Mouse (Mus musculus): ENCODE measurements at regions not wholly inside any gene's neighbourhood (a gene's known extent, or its start where the extent isn't known, plus 50 kb on each side); places are given as distances from the start of the nearest gene placed in this dataset.

DNA sequence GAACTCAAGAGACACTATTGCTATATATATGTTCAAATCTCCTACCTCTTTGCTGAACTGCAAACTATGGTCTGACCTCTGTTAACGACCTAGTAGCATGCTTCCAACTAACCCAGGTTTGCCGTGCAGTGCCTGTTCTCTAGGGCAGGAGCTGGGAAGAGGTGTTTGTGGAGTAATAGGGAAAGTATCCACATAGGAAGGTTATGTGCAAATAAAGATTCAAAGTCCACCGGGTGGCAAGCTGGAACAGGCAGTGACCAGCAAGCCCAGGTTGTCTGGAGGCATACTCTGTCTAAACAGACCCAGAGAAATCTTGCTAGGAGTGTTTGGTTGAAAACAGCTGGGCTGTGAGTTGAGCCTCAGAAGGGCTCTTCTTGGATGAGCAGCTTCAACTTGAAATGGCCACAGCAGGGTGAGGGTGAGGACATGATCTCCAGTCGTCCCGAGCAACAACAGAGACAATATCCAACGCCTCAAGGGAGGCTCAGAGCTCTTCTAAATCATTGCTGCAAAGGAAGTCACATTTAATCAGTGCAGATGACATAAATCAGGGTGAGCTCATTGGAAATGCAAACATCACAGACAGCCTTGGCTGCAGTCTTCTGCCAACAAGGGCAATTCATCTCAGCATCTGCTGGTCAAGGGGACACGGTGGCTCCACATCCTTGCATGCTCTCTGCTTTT lies 846.7 kb downstream of the Synb start:
- WGBS: 21% methylated on average over 7 of the region's 7 CpGs
- peak; percentile 56 for DNase-seq (ENCODE audit: low read depth, low spot score)

DNA sequence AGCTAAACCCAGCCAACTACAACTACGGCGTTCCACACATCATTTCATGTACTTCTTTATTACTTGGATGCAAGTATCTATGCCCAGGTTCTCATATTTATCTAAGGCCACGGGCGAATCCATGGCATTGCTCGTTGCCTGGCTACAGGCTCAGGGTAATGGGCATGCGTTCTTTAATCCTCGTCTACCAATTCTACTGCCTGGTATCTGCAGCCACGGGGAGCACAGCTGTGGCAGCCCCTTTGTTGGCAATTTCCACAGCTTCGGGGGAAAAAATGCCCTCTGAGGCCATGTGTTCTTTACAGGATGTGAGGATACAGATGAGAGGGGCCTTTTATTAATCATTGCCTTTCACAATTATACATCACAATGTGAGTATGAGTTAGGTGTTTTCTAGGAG lies 860.8 kb downstream of the Synb start:
- DNase-seq (ENCODE audit: low read depth, low spot score): no peak
- WGBS: 93% methylated on average over 9 of the region's 9 CpGs

DNA sequence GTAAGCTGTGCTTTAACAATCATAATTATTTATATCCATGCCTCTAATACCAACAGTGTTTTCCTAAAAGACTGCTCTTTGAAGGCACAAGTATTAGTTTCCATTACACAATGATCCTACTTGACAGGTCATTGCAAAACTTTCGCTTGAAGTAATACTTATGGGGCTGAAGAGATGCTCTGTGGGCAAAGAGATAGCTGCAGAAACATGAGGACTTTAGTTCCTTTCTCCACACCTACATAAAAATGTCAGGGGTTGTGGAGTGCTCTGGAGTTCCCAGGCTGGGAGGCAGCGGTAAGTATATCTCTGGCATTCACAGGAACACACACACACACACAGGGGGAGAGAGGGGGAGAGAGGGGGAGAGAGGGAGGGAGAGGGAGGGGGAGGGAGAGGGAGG lies 862.0 kb downstream of the Synb start:
- WGBS: 59% methylated on average over 2 of the region's 2 CpGs
- no peak for DNase-seq (ENCODE audit: low read depth, low spot score)

DNA sequence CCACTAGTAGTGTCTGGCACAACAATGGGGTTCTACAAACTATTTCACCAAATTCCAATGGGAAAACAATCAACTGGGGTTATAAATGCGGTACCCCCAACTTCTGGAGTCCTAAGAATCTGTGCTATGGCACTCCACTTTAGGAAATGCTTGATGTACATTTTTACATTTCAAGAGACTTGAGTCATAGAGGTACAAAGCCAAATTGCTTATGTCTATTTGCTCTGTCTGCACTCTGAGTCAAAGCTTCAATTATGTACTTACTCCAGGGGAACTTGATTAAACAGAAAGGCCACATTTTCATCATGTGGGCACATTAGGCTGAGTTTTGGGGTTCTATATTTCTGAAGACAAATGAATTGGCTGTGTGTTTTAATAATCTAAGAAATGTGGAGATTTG lies 866.9 kb downstream of the Synb start:
- DNase-seq (ENCODE audit: low read depth, low spot score): no peak
- 93% methylated on average over 1 of the region's 1 CpGs for WGBS

DNA sequence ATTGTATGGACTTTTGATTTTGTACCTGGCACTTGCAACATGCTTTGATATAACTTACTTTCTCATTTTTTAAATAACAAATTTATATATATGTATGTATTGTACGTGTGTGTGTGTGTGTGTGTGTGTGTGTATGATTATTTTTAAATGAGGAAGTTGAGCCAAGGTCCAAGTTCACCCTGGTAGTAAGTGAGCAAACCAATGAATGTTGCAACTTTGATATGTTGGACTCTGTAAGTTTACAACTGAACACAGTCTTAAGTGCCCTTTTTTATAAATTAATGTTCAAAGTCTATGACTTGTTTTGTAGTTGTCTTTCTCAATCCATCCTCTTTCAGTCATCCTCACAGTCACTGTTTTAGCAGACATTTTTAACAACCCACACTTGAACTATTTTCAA lies 901.7 kb downstream of the Synb start:
- DNase-seq (ENCODE audit: low read depth, low spot score): no peak
- WGBS: 35% methylated on average over 1 of the region's 1 CpGs

DNA sequence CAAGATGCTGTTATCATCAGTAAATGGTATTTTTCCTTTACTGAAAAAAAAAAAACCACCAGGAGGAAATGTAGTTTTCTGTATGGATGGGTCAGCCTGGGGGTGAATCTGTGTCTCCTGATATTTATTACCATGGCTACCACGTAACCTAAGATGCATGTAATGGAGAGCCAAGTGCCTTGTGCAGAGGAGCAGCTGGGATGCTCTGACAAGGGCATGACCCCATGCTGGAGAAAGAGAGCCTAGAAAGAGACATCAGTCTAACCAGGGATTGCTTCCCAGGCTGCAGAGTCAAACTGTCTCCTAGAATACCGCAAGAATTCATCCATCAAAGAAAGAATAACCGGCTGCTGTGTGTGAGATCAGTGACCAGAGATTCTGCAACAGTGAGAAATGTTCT lies 902.2 kb downstream of the Synb start:
- 66% methylated on average over 3 of the region's 3 CpGs for WGBS

DNA sequence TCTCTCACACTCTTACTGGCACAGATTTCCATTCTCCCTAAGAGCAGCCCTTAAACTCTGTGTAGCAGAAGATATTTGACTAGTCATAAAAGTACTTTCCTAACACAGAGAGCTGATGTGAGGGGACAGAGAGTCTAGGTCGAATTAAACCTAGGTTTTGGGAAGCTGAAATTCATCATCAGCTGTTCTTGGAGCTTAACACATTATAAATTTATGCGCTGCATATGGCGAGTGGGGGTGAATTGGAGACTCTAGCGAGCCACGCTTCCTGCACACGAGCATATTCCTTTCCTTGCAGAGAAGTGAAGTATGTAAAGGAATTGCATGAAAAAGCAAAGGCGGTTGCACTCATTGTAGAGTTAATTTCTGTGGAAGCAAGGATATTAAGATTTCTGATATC lies 912.4 kb downstream of the Synb start:
- no peak for DNase-seq (ENCODE audit: low read depth, low spot score)
- WGBS: 87% methylated on average over 7 of the region's 7 CpGs

More for the DNA sequence above, 902.2 kb downstream of the Synb start:
- no peak for DNase-seq (ENCODE audit: low read depth, low spot score)

DNA sequence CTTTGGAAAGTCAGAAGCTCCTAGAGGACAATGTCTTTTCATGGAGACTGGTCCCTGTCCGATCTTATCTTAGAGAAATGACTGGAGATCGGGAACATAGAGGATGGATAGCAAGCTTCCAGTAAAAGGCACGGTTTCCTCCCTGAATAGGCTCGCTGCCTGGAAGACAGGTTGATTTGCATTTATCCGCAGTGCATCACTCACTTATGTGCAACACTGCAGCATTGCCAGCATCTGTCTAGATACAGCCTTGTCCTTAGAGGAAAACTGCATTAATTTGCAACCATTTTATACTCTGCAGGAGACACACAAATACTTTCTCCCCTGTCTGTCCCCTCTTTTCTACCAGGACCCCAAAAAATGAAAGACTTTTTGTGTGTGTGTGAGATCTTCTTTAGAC lies 926.4 kb downstream of the Synb start:
- WGBS: 89% methylated on average over 5 of the region's 5 CpGs

DNA sequence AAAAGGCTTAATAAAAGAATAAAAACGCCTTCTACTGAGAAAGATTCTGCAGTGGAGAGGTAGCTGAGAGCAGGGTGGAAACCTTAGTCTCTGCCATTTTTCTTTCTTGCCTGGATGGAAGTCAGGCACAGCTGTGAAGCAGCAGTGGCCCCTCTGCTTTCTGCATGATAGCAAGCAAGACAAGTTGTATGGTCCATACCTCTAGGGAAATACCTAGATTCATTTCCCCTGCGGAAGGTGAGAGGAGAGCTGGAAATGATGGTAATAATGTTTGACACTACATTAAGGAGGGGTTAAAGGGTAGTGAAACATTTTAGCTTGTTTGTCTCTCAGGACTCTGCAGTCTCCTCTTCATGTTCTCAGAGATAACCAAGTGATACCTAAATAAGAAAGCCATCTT lies 930.2 kb downstream of the Synb start:
- DNase-seq (ENCODE audit: low read depth, low spot score): no peak

More for the DNA sequence above, 926.4 kb downstream of the Synb start:
- DNase-seq (ENCODE audit: low read depth, low spot score): no peak

DNA sequence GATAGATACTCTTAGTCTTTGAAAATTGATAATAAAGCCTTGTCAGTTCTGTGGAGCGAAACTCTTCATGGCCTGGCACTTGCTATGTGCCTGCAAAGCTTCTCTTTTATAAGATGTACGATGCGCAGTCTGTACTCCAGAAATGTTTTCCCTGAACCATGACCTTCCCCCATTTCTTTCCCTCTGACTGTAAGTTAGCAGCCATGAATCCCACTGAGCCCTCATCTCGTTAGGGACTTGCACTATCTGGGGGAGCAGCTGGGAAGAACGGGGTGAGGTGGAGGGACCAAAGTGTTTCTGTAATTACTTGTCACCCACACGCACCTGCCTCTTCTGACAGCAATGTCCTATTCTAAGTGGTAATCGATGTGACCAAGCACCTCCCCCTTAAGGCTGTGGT lies 932.1 kb downstream of the Synb start:
- 67% methylated on average over 7 of the region's 7 CpGs for WGBS

More for the DNA sequence above, 930.2 kb downstream of the Synb start:
- WGBS: 71% methylated on average over 2 of the region's 2 CpGs

DNA sequence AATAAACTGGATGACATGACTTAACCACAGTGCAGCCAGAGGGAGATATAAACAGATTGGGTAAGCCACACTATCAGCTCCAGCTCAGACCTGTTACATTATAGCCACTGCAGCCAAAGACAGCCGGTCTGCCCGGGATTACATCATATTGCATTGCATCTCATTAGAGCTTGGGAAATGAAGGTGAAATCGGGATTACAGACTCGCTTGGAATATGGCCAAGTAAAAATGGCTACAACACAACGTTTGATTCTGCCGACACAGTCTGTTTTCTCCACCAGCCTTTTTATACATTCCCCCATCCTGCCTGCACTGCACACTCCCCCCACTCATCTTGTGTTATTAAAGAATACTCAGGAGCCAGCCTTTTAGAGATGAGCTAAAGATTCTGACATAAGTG lies 932.6 kb downstream of the Synb start:
- no peak for DNase-seq (ENCODE audit: low read depth, low spot score)
- 64% methylated on average over 6 of the region's 6 CpGs for WGBS

More for the DNA sequence above, 932.1 kb downstream of the Synb start:
- DNase-seq (ENCODE audit: low read depth, low spot score): no peak

DNA sequence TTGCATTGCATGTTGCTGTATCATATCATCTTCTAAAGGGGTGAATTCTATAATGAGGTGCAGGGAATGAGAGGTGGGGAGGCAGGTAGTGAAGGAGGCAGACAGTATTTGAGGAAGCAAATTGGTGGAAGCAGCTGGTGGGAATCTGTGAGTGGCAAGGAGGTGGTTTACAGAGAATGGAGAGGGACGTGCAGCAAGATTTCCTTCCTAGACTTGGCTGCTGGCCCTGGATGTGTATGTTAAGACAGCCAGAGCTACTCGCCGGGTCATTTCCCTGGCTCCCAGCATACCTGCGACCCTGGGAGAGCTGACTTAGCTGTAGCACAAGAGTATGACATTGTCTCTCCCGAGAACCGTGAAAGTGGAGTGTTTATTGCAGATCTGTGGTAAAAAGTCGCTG lies 937.7 kb downstream of the Synb start:
- WGBS: 45% methylated on average over 7 of the region's 7 CpGs

DNA sequence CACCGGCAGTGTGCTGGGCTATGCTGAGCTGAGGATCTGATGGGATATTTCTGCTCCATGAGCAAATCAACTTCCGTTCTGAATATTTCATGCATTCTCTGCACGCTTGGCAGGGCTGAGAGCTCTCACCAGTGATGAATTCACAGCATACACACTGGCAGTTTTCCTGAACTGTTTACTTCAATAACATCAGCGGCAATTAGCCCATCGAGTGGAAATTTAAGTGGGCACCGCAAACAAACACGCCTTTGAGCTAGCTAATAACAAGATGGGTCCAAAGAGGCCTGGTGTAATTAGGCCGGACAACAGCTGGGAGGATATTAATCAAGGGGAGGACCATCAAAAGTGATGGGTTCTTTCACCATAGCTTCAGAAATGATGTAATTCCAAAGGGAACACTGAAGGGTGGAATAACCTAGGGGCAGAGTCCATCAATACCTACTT lies 938.6 kb downstream of the Synb start:
- no peak for DNase-seq (ENCODE audit: low read depth, low spot score)
- 79% methylated on average over 8 of the region's 8 CpGs for WGBS

More for the DNA sequence above, 937.7 kb downstream of the Synb start:
- DNase-seq (ENCODE audit: low read depth, low spot score): no peak

DNA sequence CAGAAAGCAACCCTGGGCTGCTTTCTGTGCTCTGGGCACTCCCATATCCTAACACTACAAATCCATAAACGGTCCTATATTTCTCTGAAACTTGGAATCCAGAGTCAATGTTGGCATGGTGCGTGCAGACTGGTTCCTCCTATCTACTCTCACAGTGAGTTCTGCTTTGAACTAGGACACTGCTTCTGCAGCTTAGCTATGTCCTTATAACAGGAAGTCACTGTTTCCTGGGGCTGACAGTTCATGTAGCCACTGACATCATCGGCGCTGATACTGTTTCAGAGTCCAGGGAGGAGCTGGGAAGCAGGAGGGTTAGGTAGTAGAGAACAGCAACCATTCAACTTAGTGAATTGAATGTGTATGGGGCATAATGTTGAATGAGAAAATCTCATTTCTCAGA lies 948.6 kb downstream of the Synb start:
- DNase-seq (ENCODE audit: low read depth, low spot score): no peak
- 55% methylated on average over 4 of the region's 4 CpGs for WGBS

DNA sequence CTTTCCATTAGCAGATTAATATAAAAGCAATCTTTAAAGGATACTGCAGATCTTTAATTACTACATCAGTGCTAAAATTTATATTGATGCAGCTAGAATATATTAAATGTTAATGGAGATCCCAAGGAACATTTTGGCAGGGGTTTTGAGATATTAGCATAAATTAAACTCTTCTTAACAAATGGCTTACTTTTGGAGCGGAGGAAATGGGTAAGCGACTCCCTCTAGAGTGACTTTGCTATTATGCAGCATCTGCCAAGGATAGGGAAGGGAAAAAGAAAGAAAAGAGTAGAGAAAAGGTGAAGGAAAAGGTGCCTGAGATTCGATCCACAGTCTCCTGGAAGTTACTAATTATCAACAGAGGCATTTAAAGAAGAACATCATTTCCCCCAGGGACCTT lies 949.4 kb downstream of the Synb start:
- WGBS: 73% methylated on average over 3 of the region's 3 CpGs
- no peak for DNase-seq (ENCODE audit: low read depth, low spot score)

DNA sequence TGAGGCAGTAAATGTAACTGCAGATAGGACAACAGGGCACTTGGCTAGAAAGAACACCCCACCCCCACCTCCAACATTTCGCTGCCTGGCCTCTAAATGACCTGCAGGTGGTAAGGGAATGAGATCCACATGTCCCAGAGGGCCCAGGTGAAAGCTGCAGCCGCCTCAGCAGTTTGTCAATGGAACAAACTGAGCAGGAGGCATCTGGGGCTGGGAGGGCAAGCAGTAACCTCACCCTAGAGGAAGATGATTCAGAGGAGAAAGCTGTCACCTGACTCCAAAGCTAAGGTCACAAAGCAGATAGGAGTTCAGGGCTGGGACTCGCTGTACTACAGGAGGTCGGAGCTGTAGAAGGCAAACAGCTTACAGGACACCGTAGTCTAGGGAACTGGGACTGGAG lies 955.7 kb downstream of the Synb start:
- DNase-seq (ENCODE audit: low read depth, low spot score): no peak
- WGBS: 28% methylated on average over 5 of the region's 5 CpGs

DNA sequence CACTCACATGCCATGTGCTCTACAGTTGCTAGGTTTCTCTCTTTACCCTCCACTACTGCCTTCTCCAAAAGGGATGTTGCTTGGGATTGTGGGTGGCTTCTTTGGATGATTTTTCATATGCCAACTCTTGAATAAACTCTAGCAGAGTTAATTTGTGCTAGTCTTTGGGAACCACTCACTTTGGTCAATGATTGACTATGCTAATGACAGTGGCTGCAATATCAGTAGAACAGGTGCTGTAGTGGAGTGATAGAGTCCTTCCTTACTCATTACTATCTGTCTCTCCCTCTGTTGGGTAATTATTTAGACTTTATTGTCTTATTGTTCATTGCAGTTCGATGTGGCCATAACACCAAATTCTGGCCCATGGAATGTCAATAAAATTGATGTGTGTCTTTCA lies 969.0 kb downstream of the Synb start:
- no peak for DNase-seq (ENCODE audit: low read depth, low spot score)
- WGBS: 33% methylated on average over 1 of the region's 1 CpGs

DNA sequence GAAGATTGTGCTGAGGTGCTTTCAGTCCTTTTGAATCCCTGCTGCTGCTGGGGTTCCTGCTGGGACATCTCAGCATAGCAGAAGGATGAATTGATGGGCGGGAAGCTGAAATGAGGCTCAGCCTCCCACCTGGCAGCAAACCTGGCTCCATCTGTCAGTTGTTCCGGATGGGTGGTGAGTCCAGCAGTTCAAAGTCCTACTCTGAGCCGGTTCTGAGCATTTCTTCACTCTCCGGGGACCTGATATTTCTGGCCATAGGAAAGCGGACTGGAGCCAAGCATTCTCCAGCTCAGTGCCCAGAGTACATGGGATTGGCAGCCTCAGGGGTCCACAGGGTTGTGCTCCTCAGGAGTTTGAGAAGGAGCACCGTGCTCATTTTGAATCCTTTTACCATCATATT lies 971.1 kb downstream of the Synb start:
- WGBS: 30% methylated on average over 6 of the region's 6 CpGs
- DNase-seq (ENCODE audit: low read depth, low spot score): peak; percentile 50

DNA sequence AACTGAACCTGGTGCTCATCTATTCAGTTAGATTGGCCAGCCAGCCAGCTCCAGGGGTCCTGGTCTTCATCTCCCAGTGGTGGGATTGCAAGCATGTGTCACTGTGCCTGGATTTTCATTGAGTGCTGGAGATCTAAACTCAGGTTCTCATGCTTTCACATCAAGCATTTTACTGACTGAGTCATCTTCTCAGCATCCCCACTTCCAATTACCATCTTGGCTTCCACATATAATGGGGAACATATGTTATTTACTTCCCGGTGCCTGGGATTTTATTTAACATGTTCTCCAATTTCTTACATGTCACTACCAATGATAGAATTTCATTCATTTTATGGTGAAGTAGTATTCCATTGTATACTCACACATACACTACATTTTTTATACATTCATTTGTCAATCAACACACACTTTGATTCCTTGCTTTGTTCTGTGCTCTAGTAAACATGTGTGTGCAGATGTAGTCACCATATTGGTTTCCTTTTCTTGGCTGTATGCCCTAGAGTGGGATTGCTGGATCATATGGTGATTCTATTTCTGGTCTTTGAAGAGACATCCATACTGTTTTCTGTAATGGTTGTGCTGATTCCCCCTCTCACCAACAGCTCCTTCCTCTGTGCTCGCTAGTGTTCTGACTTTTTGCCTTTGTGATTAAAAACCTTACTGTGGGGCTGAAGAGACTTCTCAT lies 986.0 kb downstream of the Synb start:
- WGBS: 88% methylated on average over 2 of the region's 2 CpGs
- no peak for DNase-seq (ENCODE audit: low read depth, low spot score)

DNA sequence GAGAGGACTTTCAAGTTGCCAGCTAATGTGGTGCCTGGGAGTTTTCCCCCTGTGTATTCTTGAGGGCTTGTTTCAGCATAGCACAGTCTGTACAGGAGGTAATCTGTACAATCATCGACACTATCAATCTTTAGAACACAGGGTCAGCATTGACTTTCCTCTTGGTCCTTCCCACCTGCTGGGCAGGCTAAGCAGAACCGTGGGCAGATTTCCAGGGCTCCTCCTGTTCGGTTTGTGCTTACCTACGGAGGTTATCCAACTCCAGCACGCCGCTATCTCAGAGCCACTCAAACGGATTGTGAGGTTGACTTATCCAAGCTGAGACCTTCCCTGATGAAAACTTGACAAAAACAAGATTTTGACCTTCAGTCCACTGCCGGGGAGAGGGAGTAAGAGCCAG lies 988.9 kb downstream of the Synb start:
- 81% methylated on average over 8 of the region's 8 CpGs for WGBS
- no peak for DNase-seq (ENCODE audit: low read depth, low spot score)

DNA sequence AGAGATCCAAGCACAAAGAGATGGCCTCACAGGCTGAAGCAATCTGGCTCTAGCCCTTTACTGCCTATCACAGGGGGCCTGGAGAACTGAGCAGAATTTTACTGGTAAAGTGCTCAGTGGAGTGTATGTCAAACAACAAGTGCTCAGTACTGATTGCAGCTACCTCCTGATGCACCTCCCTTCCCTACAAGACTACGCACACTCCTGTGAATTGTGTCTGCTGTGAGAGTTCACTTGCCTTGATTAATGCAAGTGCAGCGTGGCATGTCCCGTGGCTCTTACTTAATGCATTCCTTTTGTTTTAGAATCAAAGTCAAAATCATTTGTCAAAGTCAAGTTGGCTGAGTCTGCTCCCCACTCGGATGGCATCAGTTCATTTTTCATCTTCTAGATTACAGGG lies 992.4 kb downstream of the Synb start:
- WGBS: 80% methylated on average over 4 of the region's 4 CpGs

More for the DNA sequence above, 992.4 kb downstream of the Synb start:
- no peak for DNase-seq (ENCODE audit: low read depth, low spot score)
